Mouse (Mus musculus): ENCODE measurements around the gene Taf5l. TPM values are rescaled to one million over a fixed set of nuclear protein-coding genes. Genes with fewer than 3 reads are reported as not detected.
"Not testable (repeated sequence)": the region's sequence is repeated elsewhere in the genome, so short reads cannot be mapped to it uniquely, and the experiment has no call there.

Taf5l gene
- total RNA-seq, 4 experiments from 2014 or later = 22.1 to 23.0 (median 22.5) TPM

- no peak for DNase-seq (ENCODE audit: low spot score in 2 of 2)
Measured at GRCm38 (mm10) chr8:123961371-123961770, 59.8 kb downstream of the Taf5l start.

DNA sequence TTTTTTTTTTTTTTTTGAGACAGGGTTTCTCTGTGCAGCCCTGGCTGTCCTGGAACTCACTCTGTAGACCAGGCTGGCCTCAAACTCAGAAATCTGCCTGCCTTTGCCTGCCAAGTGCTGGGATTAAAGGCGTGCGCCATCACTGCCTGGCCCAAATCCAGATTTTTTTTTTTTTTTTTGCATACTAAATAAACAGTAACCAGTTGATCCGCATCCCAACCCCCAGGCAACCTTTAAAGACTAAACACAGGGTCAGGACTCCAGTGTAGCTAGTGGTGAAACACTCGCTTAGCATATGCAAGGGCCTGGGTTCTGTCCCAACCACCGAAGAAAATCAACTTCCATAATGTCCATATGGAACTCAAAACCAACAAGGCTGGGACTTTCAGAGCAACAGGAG is 60.6 kb downstream of the Taf5l start:
- not testable (repeated sequence) for DNase-seq (ENCODE audit: low spot score in 2 of 2)

GRCm38 (mm10) chr8:123960056-123960455 is 61.1 kb downstream of the Taf5l start:
- DNase-seq (ENCODE audit: low spot score in 2 of 2) = no peak

DNA sequence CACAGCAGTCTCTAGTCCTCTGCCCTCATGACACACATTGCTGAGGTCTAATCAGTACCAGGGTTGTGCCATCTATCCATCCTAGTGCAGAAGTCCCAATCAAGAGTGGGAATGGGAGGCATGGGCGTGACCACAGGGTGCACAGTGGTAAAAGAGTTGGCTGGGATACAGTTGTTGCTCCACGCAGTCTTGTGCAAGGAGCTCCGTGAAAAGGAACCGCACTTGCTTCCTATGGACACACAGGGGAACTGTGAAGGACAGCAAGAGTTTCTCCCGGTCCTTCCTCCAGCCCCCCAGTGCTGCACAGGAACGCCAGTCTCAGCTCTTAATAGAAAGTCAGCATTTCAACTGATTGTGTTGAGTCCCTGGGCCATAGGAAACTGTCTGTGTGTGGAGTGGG is 61.7 kb downstream of the Taf5l start:
- DNase-seq (ENCODE audit: low spot score in 2 of 2) = no peak

DNA sequence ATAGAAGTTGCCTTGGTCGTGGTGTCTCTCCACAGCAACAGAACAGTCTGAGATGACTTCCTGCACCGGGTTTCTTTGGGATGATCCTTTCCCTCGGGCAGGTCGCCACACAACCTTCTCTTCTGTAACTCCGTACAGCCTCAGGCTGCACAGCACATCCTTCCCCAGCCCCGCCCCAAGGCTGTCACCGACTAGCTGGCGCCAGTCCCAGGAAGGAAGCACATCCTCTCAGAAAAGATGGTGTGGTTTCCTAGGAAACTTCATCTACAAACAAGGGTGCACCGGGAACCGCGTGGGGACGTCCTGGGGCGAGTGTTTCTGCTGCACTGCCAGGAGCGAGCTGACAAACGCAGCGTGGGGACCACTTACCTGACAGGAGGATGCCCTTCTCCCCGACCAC is 63.1 kb downstream of the Taf5l start:
- DNase-seq (ENCODE audit: low spot score in 2 of 2) = peak in 1 of 2 experiments; percentile 36

DNA sequence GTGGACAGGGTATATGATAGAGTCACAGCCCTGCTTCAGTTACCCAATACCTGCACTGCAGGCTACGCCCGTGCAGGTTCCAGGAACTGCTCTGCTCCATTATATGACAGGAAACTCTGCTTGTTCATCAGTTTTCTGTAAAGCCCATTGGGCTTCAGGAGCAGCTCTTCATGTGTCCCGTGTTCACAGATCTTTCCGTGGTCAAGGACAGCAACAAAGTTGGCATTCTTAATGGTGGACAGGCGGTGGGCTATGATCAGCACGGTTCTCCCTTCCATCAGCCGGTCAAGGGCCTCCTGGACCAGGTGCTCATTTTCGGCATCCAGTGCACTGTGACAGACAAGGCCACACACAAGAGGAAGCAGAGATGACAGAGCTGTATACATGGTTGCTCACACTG is 67.0 kb downstream of the Taf5l start:
- no peak for DNase-seq (ENCODE audit: low spot score in 2 of 2)

DNA sequence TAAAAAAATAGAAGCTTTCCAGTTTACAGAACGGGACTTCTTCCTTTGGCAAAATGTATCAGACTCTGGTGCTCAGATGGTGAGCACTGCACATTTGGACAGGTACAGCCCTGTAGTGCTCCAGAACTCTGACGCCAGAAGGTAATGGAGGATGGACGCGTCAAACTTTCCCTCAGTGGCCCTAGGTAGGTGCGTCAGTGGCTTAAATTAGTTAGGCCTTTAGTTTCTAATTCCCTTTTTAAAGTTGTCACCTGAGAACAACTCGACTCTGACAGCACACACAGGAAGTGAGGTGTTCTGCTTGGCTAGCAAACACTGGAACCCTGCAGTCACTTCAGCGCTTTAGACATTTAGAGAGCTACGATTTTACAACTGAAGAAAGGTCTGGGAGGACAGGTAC is 67.5 kb downstream of the Taf5l start:
- DNase-seq (ENCODE audit: low spot score in 2 of 2) = no peak

- peak; percentile 19 to 31 for DNase-seq (ENCODE audit: low spot score in 2 of 2)
Measured at GRCm38 (mm10) chr8:123950077-123950802, 71.0 kb downstream of the Taf5l start.

DNA sequence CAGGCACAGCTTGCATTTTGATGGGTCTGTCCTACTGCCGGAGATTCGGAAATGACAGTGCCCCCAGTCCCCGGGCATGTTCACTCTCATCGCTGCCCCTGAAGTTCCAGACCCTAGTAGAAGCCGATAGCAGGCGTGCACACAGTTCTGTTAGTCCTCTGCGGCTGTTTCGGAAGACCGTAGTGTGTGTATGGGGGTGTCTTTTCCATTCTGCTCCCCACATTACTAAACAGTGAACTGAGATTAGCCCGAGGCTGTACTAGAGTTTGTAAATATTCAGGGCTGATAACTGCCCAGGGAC is 71.6 kb downstream of the Taf5l start:
- no peak for DNase-seq (ENCODE audit: low spot score in 2 of 2)

DNA sequence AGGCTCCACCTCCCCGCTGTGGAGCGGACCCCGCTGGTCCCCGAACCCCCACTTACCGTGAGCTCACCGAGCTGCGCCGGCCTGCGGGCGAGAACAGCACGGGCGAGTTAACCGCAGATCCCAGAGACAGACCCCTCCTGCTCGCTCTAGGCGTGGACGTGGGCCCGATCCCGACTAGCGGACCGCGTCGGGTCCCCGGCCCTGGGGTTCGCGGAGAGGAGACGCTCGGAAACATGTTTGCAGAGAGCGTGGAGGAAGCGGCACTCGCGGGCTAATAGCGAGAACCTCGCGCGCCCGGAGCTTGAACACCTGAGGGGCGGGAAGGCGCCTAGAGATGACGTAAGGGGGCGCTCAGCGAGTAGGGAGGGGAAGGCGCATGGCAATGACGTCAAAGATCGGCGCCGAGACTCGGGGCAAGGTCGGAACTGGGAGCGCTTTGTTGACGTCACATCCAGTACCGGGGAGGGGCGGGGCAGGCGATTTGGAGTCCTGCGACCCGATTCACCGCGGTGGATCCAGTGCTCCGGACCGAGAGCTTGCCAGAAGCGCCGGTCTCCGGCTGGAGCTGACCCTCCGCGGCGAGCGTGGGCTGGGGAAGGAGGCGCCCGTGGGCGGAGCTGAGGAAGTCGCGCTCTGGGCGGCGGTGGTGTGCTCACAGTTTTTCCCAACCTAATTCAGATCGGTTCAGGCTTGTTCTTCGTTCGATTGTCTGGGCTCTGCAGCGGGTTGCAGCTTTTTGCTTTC is 72.1 kb downstream of the Taf5l start, which contains the start of gene Nup133:
Gene Nup133 (minus strand): TSS at position 324 of the 744 bp plus-strand sequence.
- peak; percentile 98 to 99 for DNase-seq (ENCODE audit: low spot score in 2 of 2)

Small RNA genes within 50 kb of the gene (microRNA-seq; reads per million reads assigned to microRNA genes)
- gene Mir1967 = 0 reads per million in 2 experiments

Other genes starting within 250 kb of the Taf5l start
- 10 to 100 TPM; 42.5 to 47.9 (median 45.1) TPM for gene Rab4a, start 215.4 kb downstream of the Taf5l start, total RNA-seq (2022)
- gene Ccsap, start 161.2 kb downstream of the Taf5l start, total RNA-seq (2022) = 10 to 100 TPM; 56.8 to 64.8 (median 62.6) TPM
- 10 to 100 TPM in 3 of 4 experiments, 1 to 10 TPM in 1; 9.2 to 24.8 (median 18.0) TPM for gene Acta1, start 126.6 kb downstream of the Taf5l start, total RNA-seq (2022)
- 10 to 100 TPM; 23.7 to 29.5 (median 26.1) TPM for gene Nup133, start 72.1 kb downstream of the Taf5l start, total RNA-seq (2022)
- gene Abcb10, start 38.3 kb downstream of the Taf5l start, total RNA-seq (2022) = 10 to 100 TPM; 19.2 to 21.4 (median 20.1) TPM
- gene Urb2, start 111 bp upstream of the Taf5l start, total RNA-seq (2022) = 10 to 100 TPM; 11.1 to 12.9 (median 12.1) TPM
- gene Galnt2, start 210.0 kb upstream of the Taf5l start, total RNA-seq (2022) = 10 to 100 TPM; 34.5 to 49.5 (median 39.8) TPM

Measured in left cerebral cortex, adult 8-10 months (tissue).